Mouse (Mus musculus) brain, embryonic 14.5 days (tissue): Measurements from ENCODE around the gene Fancc.

Experiments used
- CTCF ChIP-seq: fragments of 200-500 bp; IDR thresholded peaks from 2 replicates; pipeline ENCODE4 v1.5.1; 2012; ENCODE audit warnings: inconsistent platforms, mild to moderate bottlenecking, moderate library complexity, borderline replicate concordance; ENCODE audit not compliant: insufficient read depth, insufficient read length; ENCODE audit errors: extremely low read depth
- POLR2A ChIP-seq: fragments of 200-500 bp; IDR thresholded peaks from 2 replicates; pipeline ENCODE4 v1.6.1; 2012; ENCODE audit warnings: mild to moderate bottlenecking, inconsistent platforms, borderline replicate concordance; ENCODE audit not compliant: poor library complexity, insufficient read depth, insufficient read length, severe bottlenecking; ENCODE audit errors: extremely low read depth

GRCm38 (mm10) chr13:63247041-63247440, 250.0 kb downstream of the Fancc start:
- TF ChIP-seq CTCF, result no peak
- TF ChIP-seq POLR2A, result no peak
